Mouse (Mus musculus) forebrain, postnatal 0 days (tissue): Measurements from ENCODE around the gene Inpp4b. TPM values are rescaled to one million over a fixed set of nuclear protein-coding genes. Genes with fewer than 3 reads are reported as not detected.

Experiments used
- ATAC-seq: fragments of 200-750 bp; cut with Nextera tagmentation; 2 replicates; pipeline ENCODE4 v1.8.0; 2017; ENCODE audit warnings: mild to moderate bottlenecking, moderate library complexity
- DNase-seq: peaks from one replicate; pipeline ENCODE4 v3.0.0-alpha.2; 2015
- H3K27ac ChIP-seq: fragments of 300-500 bp; sonication (generic); 2 replicates; pipeline ENCODE4 v1.5.1; 2014; ENCODE audit warnings: low read depth, mild to moderate bottlenecking, antibody characterized with exemption, low read length, moderate library complexity, mixed read lengths
- H3K27me3 ChIP-seq: fragments of 300-500 bp; sonication (generic); 2 replicates; pipeline ENCODE4 v1.6.1; 2014; ENCODE audit warnings: mild to moderate bottlenecking, low read length, mixed read lengths; ENCODE audit not compliant: insufficient read depth
- H3K36me3 ChIP-seq: fragments of 300-500 bp; sonication (generic); 2 replicates; pipeline ENCODE4 v1.6.1; 2014; ENCODE audit warnings: mild to moderate bottlenecking, moderate library complexity; ENCODE audit not compliant: insufficient read depth
- H3K4me1 ChIP-seq: fragments of 300-500 bp; sonication (generic); 2 replicates; pipeline ENCODE4 v1.6.1; 2014; ENCODE audit warnings: antibody characterized with exemption; ENCODE audit not compliant: insufficient read depth
- H3K4me2 ChIP-seq: fragments of 300-500 bp; sonication (generic); 2 replicates; pipeline ENCODE4 v1.6.1; 2014; ENCODE audit warnings: low read depth, mild to moderate bottlenecking, moderate library complexity
- H3K4me3 ChIP-seq: fragments of 300-500 bp; sonication (generic); 2 replicates; pipeline ENCODE4 v1.5.1; 2014; ENCODE audit warnings: low read depth, low read length, mixed read lengths
- H3K9ac ChIP-seq: fragments of 300-500 bp; sonication (generic); 2 replicates; pipeline ENCODE4 v1.6.1; 2014; ENCODE audit warnings: mild to moderate bottlenecking
- H3K9me3 ChIP-seq: fragments of 300-500 bp; sonication (generic); 2 replicates; pipeline ENCODE4 v1.6.1; 2016; ENCODE audit warnings: low read length
- CTCF ChIP-seq: sonication (generic); IDR thresholded peaks from 2 replicates; pipeline ENCODE4 v1.5.1; 2016; ENCODE audit warnings: antibody characterized with exemption, control low read depth, low read depth
- WGBS: fragments of 180-500 bp; shearing (Covaris S2); extraction: QIAGEN DNeasy Blood & Tissue Kit; methylation state at CpG from one replicate; pipeline ENCODE4 v1.1.7; 2014; 5-methylcytosine and 5-hydroxymethylcytosine counted together
- polyA plus RNA-seq: library from polyadenylated mRNA; unstranded; fragments of >200 nt; fragmentation: Nextera tagmentation; extraction: Ambion mirVana; gene quantifications from 2 replicates; pipeline ENCODE4 v1.2.1, GENCODE M21; 2015
- total RNA-seq: library from RNA; depleted of rRNA; stranded (reverse); fragments of >200 nt; gene quantifications from 2 replicates; pipeline ENCODE4 v1.2.3, GENCODE M21; 2014

The Inpp4b gene
- total and polyA plus RNA-seq, 2 experiments from 2014 or later = 6.7 to 10.6 TPM

- WGBS = 72% methylated on average over 6 of the region's 6 CpGs
- no peak overlapping the region for H3K4me2 ChIP-seq
- H3K4me1 ChIP-seq = no peaks in the 10 kb centered on the region
- H3K9ac ChIP-seq = no peak overlapping the region
- no peaks in the 10 kb centered on the region for H3K27me3 ChIP-seq
- no peak overlapping the region for H3K4me3 ChIP-seq
- no peak for ATAC-seq
- H3K9me3 ChIP-seq = no peaks in the 10 kb centered on the region
- H3K36me3 ChIP-seq = no peaks in the 10 kb centered on the region
- no peak for DNase-seq
- no peak overlapping the region for H3K27ac ChIP-seq
- no peak for TF ChIP-seq CTCF
Observed at GRCm38 (mm10) chr8:81856608-81857007, 514.3 kb downstream of the Inpp4b start.

GRCm38 (mm10) chr8:81858393-81858792, 516.0 kb downstream of the Inpp4b start:
- Histone ChIP-seq H3K4me1 (no peaks in the 10 kb centered on the region), H3K9ac (no peak overlapping the region), H3K9me3 (no peaks in the 10 kb centered on the region), H3K27ac (no peak overlapping the region), H3K36me3 (no peaks in the 10 kb centered on the region), H3K4me2 (no peak overlapping the region), H3K4me3 (no peak overlapping the region), H3K27me3 (no peaks in the 10 kb centered on the region)
- DNase-seq = no peak
- ATAC-seq = no peak
- TF ChIP-seq CTCF = no peak
- 94% methylated on average over 4 of the region's 4 CpGs for WGBS

GRCm38 (mm10) chr8:81859805-81860204, 517.4 kb downstream of the Inpp4b start:
- Histone ChIP-seq H3K9ac (no peak overlapping the region), H3K4me2 (no peak overlapping the region), H3K36me3 (no peaks in the 10 kb centered on the region), H3K4me1 (no peaks in the 10 kb centered on the region), H3K27ac (no peak overlapping the region), H3K4me3 (no peak overlapping the region), H3K27me3 (no peaks in the 10 kb centered on the region), H3K9me3 (no peaks in the 10 kb centered on the region)
- no peak for TF ChIP-seq CTCF
- 57% methylated on average over 1 of the region's 1 CpGs for WGBS
- DNase-seq (no peak), ATAC-seq (no peak)

GRCm38 (mm10) chr8:81861311-81861710, 519.0 kb downstream of the Inpp4b start:
- H3K9me3 ChIP-seq = no peaks in the 10 kb centered on the region
- no peaks in the 10 kb centered on the region for H3K27me3 ChIP-seq
- no peak for DNase-seq
- TF ChIP-seq CTCF = no peak
- ATAC-seq = no peak
- H3K4me3 ChIP-seq = no peak overlapping the region
- no peak overlapping the region for H3K4me2 ChIP-seq
- H3K36me3 ChIP-seq = no peaks in the 10 kb centered on the region
- H3K27ac ChIP-seq = no peak overlapping the region
- H3K9ac ChIP-seq = no peak overlapping the region
- H3K4me1 ChIP-seq = no peaks in the 10 kb centered on the region
- WGBS = 93% methylated on average over 8 of the region's 8 CpGs

- Histone ChIP-seq H3K4me3 (no peak overlapping the region), H3K9ac (no peak overlapping the region), H3K9me3 (no peaks in the 10 kb centered on the region), H3K4me1 (no peaks in the 10 kb centered on the region), H3K36me3 (no peaks in the 10 kb centered on the region), H3K4me2 (no peak overlapping the region), H3K27me3 (no peaks in the 10 kb centered on the region), H3K27ac (no peak overlapping the region)
- no peak for ATAC-seq
- DNase-seq = no peak
- no peak for TF ChIP-seq CTCF
Observed at GRCm38 (mm10) chr8:81862738-81863137, 520.4 kb downstream of the Inpp4b start.

GRCm38 (mm10) chr8:81864318-81864717, 522.0 kb downstream of the Inpp4b start:
- no peak for TF ChIP-seq CTCF
- H3K4me2 ChIP-seq = no peak overlapping the region
- ATAC-seq (no peak), DNase-seq (no peak)
- H3K4me3 ChIP-seq = no peak overlapping the region
- 86% methylated on average over 2 of the region's 2 CpGs for WGBS
- no peaks in the 10 kb centered on the region for H3K9me3 ChIP-seq
- H3K27ac ChIP-seq = no peak overlapping the region
- no peaks in the 10 kb centered on the region for H3K36me3 ChIP-seq
- no peak overlapping the region for H3K9ac ChIP-seq
- H3K27me3 ChIP-seq = no peaks in the 10 kb centered on the region
- no peaks in the 10 kb centered on the region for H3K4me1 ChIP-seq

- Histone ChIP-seq H3K36me3 (no peaks in the 10 kb centered on the region), H3K4me3 (no peak overlapping the region), H3K27me3 (no peaks in the 10 kb centered on the region), H3K9ac (no peak overlapping the region), H3K4me1 (no peaks in the 10 kb centered on the region), H3K9me3 (no peaks in the 10 kb centered on the region), H3K27ac (no peak overlapping the region), H3K4me2 (no peak overlapping the region)
- ATAC-seq = no peak
- 72% methylated on average over 3 of the region's 3 CpGs for WGBS
- DNase-seq = no peak
- TF ChIP-seq CTCF = no peak
Observed at GRCm38 (mm10) chr8:81865664-81866063, 523.3 kb downstream of the Inpp4b start.

GRCm38 (mm10) chr8:81867020-81867419, 524.7 kb downstream of the Inpp4b start:
- no peaks in the 10 kb centered on the region for H3K36me3 ChIP-seq
- TF ChIP-seq CTCF = no peak
- 66% methylated on average over 3 of the region's 3 CpGs for WGBS
- H3K27me3 ChIP-seq = no peaks in the 10 kb centered on the region
- DNase-seq (no peak), ATAC-seq (no peak)
- no peaks in the 10 kb centered on the region for H3K9me3 ChIP-seq
- H3K9ac ChIP-seq = no peak overlapping the region
- no peak overlapping the region for H3K4me3 ChIP-seq
- H3K27ac ChIP-seq = no peak overlapping the region
- no peaks in the 10 kb centered on the region for H3K4me1 ChIP-seq
- H3K4me2 ChIP-seq = no peak overlapping the region
